Mouse (Mus musculus): ENCODE measurements around the gene Dennd2d. TPM values are rescaled to one million over a fixed set of nuclear protein-coding genes. Genes with fewer than 3 reads are reported as not detected.

Dennd2d gene
- polyA plus RNA-seq, 1 experiment from 2014 or later, result 0.42 TPM

DNA sequence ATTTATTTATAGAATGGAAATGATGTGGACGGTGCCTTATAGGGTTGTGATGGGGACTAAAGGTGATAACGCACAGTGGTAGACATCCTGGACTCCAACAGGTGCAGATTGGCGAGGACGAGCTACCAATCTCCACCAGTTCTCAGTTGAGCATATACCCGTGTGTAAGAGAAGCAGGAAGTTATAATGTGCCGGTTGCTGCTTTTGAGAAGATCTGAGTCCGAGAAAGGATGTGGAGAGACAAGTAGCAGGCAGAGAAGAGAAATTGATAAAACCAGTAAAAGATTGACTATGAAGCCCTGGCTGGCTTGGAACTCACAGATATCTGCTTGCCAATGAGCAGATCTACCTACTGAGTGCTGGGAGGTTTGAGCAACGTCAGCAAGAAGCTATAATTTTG is 11.0 kb downstream of the Dennd2d start:
- Histone ChIP-seq H3K36me3 (ENCODE audit: control insufficient read depth, insufficient read depth, low read length) (no peaks in the 10 kb centered on the region), H3K27ac (ENCODE audit: low read depth, low read length) (no peak overlapping the region), H3K4me1 (ENCODE audit: control insufficient read depth, insufficient read depth, low read length) (no peaks in the 10 kb centered on the region), H3K9me3 (ENCODE audit: control insufficient read depth, low read length) (no peaks in the 10 kb centered on the region), H3K4me2 (ENCODE audit: low read depth, low read length) (no peak overlapping the region), H3K27me3 (ENCODE audit: control insufficient read depth, insufficient read depth, low read length) (no peaks in the 10 kb centered on the region), H3K9ac (replicated peaks; ENCODE audit: low read depth, low read length) (no peak overlapping the region), H3K4me3 (ENCODE audit: low read depth, low read length) (no peak overlapping the region)
- 89% methylated on average over 8 of the region's 8 CpGs for WGBS
- no peak for ATAC-seq (ENCODE audit: low read depth)

DNA sequence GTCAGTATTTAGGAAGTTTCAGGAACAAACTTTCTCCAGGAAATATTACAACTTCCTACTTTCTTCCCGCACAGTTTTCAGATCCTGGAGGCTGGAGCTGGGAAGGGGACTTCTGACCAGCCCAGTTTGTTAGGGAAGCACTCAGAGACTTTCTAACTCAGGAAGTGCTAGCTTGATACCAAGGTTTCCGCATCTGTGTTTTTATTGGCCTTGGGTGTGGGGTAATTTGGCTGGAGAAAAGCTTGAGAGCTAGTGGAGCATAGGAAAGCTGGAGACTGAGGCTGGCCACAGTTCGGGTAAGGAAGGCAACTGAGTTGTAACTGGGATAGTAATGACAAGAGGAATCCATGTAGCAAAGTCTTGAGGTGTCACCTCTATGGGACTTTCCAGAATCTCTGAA is 11.7 kb downstream of the Dennd2d start:
- H3K27me3 ChIP-seq (ENCODE audit: control insufficient read depth, insufficient read depth, low read length), result no peaks in the 10 kb centered on the region
- H3K4me2 ChIP-seq (ENCODE audit: low read depth, low read length), result no peak overlapping the region
- H3K36me3 ChIP-seq (ENCODE audit: control insufficient read depth, insufficient read depth, low read length), result no peaks in the 10 kb centered on the region
- H3K27ac ChIP-seq (ENCODE audit: low read depth, low read length), result no peak overlapping the region
- 72% methylated on average over 3 of the region's 3 CpGs for WGBS
- ATAC-seq (ENCODE audit: low read depth), result no peak
- H3K4me3 ChIP-seq (ENCODE audit: low read depth, low read length), result no peak overlapping the region
- no peak overlapping the region for H3K9ac ChIP-seq (replicated peaks; ENCODE audit: low read depth, low read length)
- H3K9me3 ChIP-seq (ENCODE audit: control insufficient read depth, low read length), result no peaks in the 10 kb centered on the region
- H3K4me1 ChIP-seq (ENCODE audit: control insufficient read depth, insufficient read depth, low read length), result no peaks in the 10 kb centered on the region

DNA sequence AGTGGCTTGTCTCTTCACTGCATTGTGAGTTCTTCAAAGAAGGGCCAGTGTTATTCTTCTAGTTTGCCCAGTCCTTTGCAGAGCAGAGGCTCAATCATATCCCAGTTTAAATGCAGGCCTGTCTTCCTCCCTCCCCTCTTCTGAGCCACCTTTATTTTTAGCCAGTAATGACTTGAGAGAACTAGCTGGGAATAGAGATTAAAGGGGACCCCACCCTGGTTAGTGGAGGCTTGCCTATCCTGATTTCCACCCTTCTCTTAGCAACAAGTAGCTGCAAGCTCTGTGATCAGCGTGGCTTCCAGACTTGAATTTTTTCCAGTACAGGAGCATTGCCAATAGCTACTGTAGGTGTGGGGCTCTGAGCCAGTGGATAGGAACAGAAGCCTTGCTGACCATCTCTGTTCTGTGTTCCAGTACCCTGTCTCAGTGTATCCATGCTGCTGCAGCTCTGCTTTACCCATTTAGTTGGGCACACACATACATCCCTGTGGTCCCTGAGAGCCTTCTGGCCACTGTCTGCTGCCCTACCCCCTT is 12.3 kb downstream of the Dennd2d start:
- no peak overlapping the region for H3K4me2 ChIP-seq (ENCODE audit: low read depth, low read length)
- H3K36me3 ChIP-seq (ENCODE audit: control insufficient read depth, insufficient read depth, low read length), result no peaks in the 10 kb centered on the region
- no peaks in the 10 kb centered on the region for H3K9me3 ChIP-seq (ENCODE audit: control insufficient read depth, low read length)
- 80% methylated on average over 1 of the region's 1 CpGs for WGBS
- no peaks in the 10 kb centered on the region for H3K27me3 ChIP-seq (ENCODE audit: control insufficient read depth, insufficient read depth, low read length)
- no peaks in the 10 kb centered on the region for H3K4me1 ChIP-seq (ENCODE audit: control insufficient read depth, insufficient read depth, low read length)
- no peak overlapping the region for H3K9ac ChIP-seq (replicated peaks; ENCODE audit: low read depth, low read length)
- no peak for ATAC-seq (ENCODE audit: low read depth)
- H3K4me3 ChIP-seq (ENCODE audit: low read depth, low read length), result no peak overlapping the region
- no peak overlapping the region for H3K27ac ChIP-seq (ENCODE audit: low read depth, low read length)

DNA sequence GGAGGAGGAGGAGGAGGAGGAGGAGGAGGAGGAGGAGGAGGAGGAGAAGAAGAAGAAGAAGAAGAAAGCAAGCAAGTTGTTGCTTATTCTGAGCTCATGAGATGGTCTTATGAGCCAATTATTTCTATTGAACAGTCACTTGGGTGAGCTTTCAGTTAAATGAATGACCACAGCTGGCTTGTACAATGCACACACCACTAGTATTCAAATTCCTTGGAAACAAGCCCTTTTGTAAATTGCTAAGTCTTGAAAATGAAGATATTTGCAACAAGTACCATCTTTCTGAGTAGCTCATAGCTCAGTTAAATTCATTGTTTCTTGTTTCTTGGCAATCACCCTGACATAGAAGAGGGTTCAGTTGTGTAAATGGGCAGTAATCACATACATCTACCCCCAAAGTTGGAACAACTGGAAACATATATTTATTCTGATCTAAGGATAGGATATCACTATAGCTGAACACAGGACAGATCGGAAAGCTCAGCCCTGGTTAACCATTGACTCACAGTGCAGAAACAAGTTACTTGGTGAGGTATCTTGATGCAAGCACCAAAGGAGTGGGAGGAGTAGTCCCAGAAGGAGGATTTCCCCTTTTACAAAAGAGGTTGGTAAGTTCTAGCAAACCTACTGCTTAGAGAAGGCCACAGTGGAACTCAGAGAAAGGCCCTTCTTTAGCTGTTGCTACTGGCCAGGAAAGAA is 13.3 kb downstream of the Dennd2d start:
- Histone ChIP-seq H3K9ac (replicated peaks; ENCODE audit: low read depth, low read length) (no peak overlapping the region), H3K9me3 (ENCODE audit: control insufficient read depth, low read length) (no peaks in the 10 kb centered on the region), H3K4me3 (ENCODE audit: low read depth, low read length) (no peak overlapping the region), H3K36me3 (ENCODE audit: control insufficient read depth, insufficient read depth, low read length) (no peaks in the 10 kb centered on the region), H3K27me3 (ENCODE audit: control insufficient read depth, insufficient read depth, low read length) (no peaks in the 10 kb centered on the region), H3K4me1 (ENCODE audit: control insufficient read depth, insufficient read depth, low read length) (no peaks in the 10 kb centered on the region), H3K4me2 (ENCODE audit: low read depth, low read length) (no peak overlapping the region), H3K27ac (ENCODE audit: low read depth, low read length) (no peak overlapping the region)
- 93% methylated on average over 1 of the region's 1 CpGs for WGBS
- no peak for ATAC-seq (ENCODE audit: low read depth)

DNA sequence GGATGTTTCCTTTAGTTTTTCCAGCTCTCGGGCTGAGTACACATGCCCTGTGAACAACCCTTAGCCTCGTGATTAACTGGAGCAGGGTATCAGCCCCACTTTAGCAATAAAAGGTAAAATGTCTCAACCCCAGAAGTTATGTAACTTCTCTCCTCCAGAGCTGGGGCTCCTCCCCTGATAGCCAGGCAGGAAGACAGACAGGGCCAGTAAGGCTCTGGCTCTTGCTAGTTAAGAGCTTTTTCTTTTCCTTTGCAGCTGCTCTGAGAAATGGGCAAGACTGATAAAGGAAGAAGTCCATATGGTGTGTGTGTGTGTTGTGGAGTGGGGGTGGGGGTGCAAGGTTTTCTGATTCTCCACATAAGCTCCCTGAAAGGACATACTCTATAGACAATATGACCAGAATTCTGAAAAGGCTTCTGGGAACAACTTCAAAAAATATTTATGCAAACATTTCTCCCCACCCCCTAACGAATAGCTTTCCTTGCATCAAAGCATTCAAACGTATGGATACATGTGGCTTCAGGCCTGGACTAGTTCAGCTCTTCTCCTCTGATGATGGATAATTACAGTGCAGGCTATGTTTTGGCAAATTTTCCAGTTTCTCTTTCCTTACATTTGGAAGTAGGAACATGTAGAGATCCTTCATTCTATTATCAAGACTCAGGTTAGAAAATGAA is 14.0 kb downstream of the Dennd2d start:
- H3K4me1 ChIP-seq (ENCODE audit: control insufficient read depth, insufficient read depth, low read length), result no peaks in the 10 kb centered on the region
- H3K27ac ChIP-seq (ENCODE audit: low read depth, low read length), result no peak overlapping the region
- 81% methylated on average over 4 of the region's 4 CpGs for WGBS
- ATAC-seq (ENCODE audit: low read depth), result no peak
- no peaks in the 10 kb centered on the region for H3K27me3 ChIP-seq (ENCODE audit: control insufficient read depth, insufficient read depth, low read length)
- no peaks in the 10 kb centered on the region for H3K9me3 ChIP-seq (ENCODE audit: control insufficient read depth, low read length)
- H3K4me2 ChIP-seq (ENCODE audit: low read depth, low read length), result no peak overlapping the region
- no peak overlapping the region for H3K4me3 ChIP-seq (ENCODE audit: low read depth, low read length)
- no peaks in the 10 kb centered on the region for H3K36me3 ChIP-seq (ENCODE audit: control insufficient read depth, insufficient read depth, low read length)
- no peak overlapping the region for H3K9ac ChIP-seq (replicated peaks; ENCODE audit: low read depth, low read length)

DNA sequence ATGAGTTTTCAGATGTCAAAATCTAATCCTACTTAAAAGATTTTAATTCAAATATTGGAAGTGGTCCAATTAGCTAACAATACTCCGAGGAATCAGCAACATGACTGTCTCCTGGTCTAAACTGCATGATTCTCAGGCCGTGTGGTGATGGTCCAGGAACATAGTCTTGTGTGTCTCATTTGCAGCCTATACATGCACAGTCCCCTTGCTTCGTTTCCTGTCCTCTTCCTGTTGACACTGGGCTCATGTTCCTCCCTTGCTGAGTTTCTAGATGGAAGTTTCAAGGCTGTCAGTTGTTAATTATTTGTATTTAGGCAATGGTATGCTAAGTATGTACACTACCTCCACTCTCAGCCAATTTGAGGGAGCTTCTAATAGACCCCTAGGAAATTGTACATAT is 14.8 kb downstream of the Dennd2d start:
- Histone ChIP-seq H3K9me3 (ENCODE audit: control insufficient read depth, low read length) (no peaks in the 10 kb centered on the region), H3K4me3 (ENCODE audit: low read depth, low read length) (no peak overlapping the region), H3K4me1 (ENCODE audit: control insufficient read depth, insufficient read depth, low read length) (no peaks in the 10 kb centered on the region), H3K9ac (replicated peaks; ENCODE audit: low read depth, low read length) (no peak overlapping the region), H3K27ac (ENCODE audit: low read depth, low read length) (no peak overlapping the region), H3K36me3 (ENCODE audit: control insufficient read depth, insufficient read depth, low read length) (no peaks in the 10 kb centered on the region), H3K4me2 (ENCODE audit: low read depth, low read length) (no peak overlapping the region), H3K27me3 (ENCODE audit: control insufficient read depth, insufficient read depth, low read length) (no peaks in the 10 kb centered on the region)
- no peak for ATAC-seq (ENCODE audit: low read depth)
- 78% methylated on average over 3 of the region's 3 CpGs for WGBS

DNA sequence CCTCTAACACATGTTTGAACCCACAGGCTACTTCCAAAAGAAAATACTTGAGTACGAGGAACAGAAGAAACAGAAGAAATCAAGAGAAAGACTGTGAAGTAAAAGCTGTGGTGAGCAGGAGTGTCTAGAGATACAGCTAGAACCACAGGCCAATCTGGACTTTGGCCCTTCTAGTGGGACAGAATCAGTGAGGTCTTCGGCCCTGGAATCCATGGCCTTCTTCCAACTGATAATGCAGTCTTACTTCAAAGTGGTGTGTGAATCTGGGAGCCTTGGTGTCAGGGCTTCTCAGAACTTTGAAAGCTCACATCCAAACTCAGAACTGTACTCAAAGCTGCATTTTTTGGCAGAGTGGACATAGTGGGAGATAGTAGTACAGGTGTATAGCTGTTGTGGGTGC is 18.3 kb downstream of the Dennd2d start:
- no peaks in the 10 kb centered on the region for H3K9me3 ChIP-seq (ENCODE audit: control insufficient read depth, low read length)
- H3K4me2 ChIP-seq (ENCODE audit: low read depth, low read length), result no peak overlapping the region
- no peak for ATAC-seq (ENCODE audit: low read depth)
- no peak overlapping the region for H3K27ac ChIP-seq (ENCODE audit: low read depth, low read length)
- no peaks in the 10 kb centered on the region for H3K27me3 ChIP-seq (ENCODE audit: control insufficient read depth, insufficient read depth, low read length)
- no peaks in the 10 kb centered on the region for H3K4me1 ChIP-seq (ENCODE audit: control insufficient read depth, insufficient read depth, low read length)
- H3K36me3 ChIP-seq (ENCODE audit: control insufficient read depth, insufficient read depth, low read length), result 0 out of 2 replicates have a peak, but pooled peaks cover 11% of the 10 kb centered on the region
- H3K9ac ChIP-seq (replicated peaks; ENCODE audit: low read depth, low read length), result no peak overlapping the region
- no peak overlapping the region for H3K4me3 ChIP-seq (ENCODE audit: low read depth, low read length)
- WGBS, result 98% methylated on average over 2 of the region's 2 CpGs

DNA sequence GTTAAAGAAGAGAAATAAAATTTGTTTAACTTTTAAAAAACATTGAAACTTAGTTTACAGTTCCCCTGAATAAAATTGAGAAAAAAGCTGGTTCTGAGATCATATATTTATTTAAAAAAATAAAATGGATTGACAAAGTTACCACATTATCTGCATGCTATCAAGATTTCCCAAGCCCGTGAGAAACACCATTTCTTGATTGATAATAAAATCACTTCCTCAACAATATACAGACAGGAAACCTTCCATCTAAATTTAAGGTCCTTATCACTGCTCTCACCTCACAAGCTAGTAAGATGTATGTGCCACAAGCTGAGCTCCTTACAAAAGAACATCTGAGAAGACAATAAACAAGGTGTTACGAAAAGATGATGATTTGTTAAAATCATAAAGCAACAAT is 20.7 kb downstream of the Dennd2d start:
- H3K4me2 ChIP-seq (ENCODE audit: low read depth, low read length), result no peak overlapping the region
- 97% methylated on average over 2 of the region's 2 CpGs for WGBS
- H3K27ac ChIP-seq (ENCODE audit: low read depth, low read length), result no peak overlapping the region
- H3K9ac ChIP-seq (replicated peaks; ENCODE audit: low read depth, low read length), result no peak overlapping the region
- H3K4me3 ChIP-seq (ENCODE audit: low read depth, low read length), result no peak overlapping the region
- H3K9me3 ChIP-seq (ENCODE audit: control insufficient read depth, low read length), result no peaks in the 10 kb centered on the region
- 0 out of 2 replicates have a peak, but pooled peaks cover 11% of the 10 kb centered on the region for H3K36me3 ChIP-seq (ENCODE audit: control insufficient read depth, insufficient read depth, low read length)
- no peaks in the 10 kb centered on the region for H3K27me3 ChIP-seq (ENCODE audit: control insufficient read depth, insufficient read depth, low read length)
- H3K4me1 ChIP-seq (ENCODE audit: control insufficient read depth, insufficient read depth, low read length), result no peaks in the 10 kb centered on the region
- no peak for ATAC-seq (ENCODE audit: low read depth)

DNA sequence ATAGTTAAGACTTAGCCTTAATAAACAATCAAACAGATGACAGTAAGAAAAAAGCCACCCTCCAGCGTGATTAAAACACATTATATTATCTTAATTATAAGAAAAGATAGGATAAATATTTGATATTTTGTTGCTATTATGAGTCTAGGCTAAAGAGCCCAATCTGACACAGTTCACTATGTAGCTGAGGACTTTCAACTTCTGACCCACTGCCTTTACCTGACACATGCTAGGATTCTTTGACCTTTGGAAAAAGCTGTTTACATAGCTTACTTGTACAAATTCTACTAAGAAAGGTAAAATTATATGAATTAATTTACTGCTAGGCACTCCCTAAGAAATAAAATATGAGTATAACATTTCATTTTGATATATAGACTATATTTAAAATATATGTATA is 28.5 kb downstream of the Dennd2d start:
- Histone ChIP-seq H3K9ac (replicated peaks; ENCODE audit: low read depth, low read length) (no peak overlapping the region), H3K36me3 (ENCODE audit: control insufficient read depth, insufficient read depth, low read length) (no peaks in the 10 kb centered on the region), H3K4me3 (ENCODE audit: low read depth, low read length) (no peak overlapping the region), H3K27ac (ENCODE audit: low read depth, low read length) (no peak overlapping the region), H3K27me3 (ENCODE audit: control insufficient read depth, insufficient read depth, low read length) (no peaks in the 10 kb centered on the region), H3K4me1 (ENCODE audit: control insufficient read depth, insufficient read depth, low read length) (no peaks in the 10 kb centered on the region), H3K9me3 (ENCODE audit: control insufficient read depth, low read length) (no peaks in the 10 kb centered on the region), H3K4me2 (ENCODE audit: low read depth, low read length) (no peak overlapping the region)
- WGBS, result 90% methylated on average over 1 of the region's 1 CpGs
- no peak for ATAC-seq (ENCODE audit: low read depth)

Measured in neural tube, embryonic 14.5 days (tissue).